11 mouse cellular contexts compared by ENCODE assay signal in the genomic region with DNA sequence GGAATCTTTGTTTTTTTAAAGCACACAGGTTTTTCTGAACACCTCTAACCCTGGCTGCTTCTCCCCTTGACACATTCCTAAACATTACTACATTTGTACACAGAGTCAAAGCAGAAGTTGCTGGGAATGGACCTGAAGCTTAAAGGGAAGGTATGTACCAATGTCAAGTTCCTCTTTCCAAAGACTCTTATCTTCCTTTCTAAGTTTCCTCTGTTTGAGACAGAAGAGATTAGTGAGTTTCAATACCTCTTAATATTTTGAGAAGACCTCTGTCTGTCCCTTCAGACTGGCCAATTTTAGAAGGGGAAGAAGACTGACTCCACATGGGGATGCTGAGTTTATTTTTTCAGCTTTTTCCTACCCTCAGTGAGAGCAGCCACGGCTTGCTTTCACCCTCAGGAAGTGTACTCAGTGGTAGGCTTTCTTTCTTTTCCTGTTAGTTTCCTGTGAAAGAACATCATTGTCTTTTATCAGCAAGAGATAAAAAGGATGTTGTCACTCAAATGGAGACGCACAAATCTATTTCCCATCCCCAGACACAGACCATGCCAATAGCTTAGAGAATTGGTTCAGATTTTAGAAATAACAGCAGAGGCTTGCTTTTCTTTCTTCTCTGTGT. TPM values are rescaled to one million over a fixed set of nuclear protein-coding genes. Genes with fewer than 3 reads are reported as not detected.
A peak's percentile ranks its signal among the peaks of the same experiment; 100 is the strongest.
DNase-seq lines count a peak whose midpoint lies in the region; ATAC-seq lines count a peak whose summit lies in the region.
"Had no signal": no experiment of that assay in that cellular context is flagged by ENCODE, and none has a peak within 500 bp of the region (broad histone marks: within the 10 kb centered on the region; RNA-seq: fewer than 3 reads in every experiment).

No protein-coding gene starts in this region.

- H3K27ac ChIP-seq in kidney, embryonic 16.5 days (ENCODE audit: low read length): 0 out of 2 replicates have a peak overlapping the region, but pooled peaks have one; percentile 31
- H3K27ac ChIP-seq in liver, embryonic 13.5 days: peak overlapping the region; percentile 18; the same call in 1 of the 2 replicates
- no peak overlapping the region for H3K27ac ChIP-seq in midbrain, embryonic 15.5 days

- peaks cover 10% of the 10 kb centered on the region for H3K4me1 ChIP-seq in kidney, embryonic 16.5 days (ENCODE audit: insufficient read depth, low read length)
- peaks cover 14% of the 10 kb centered on the region for H3K4me1 ChIP-seq in liver, embryonic 13.5 days (replicated peaks)
- 0 out of 2 replicates have a peak, but pooled peaks cover 3% of the 10 kb centered on the region for H3K4me1 ChIP-seq in midbrain, embryonic 15.5 days

- no peaks in the 10 kb centered on the region for H3K36me3 ChIP-seq in kidney, embryonic 16.5 days (ENCODE audit: insufficient read depth, low read length)
- H3K36me3 ChIP-seq in liver, embryonic 13.5 days: no peaks in the 10 kb centered on the region
- H3K36me3 ChIP-seq in midbrain, embryonic 15.5 days (replicated peaks): no peaks in the 10 kb centered on the region

- H3K4me2 ChIP-seq in kidney, embryonic 16.5 days (replicated peaks; ENCODE audit: low read depth, low read length): no peak overlapping the region
- no peak overlapping the region for H3K4me2 ChIP-seq in liver, embryonic 13.5 days
- H3K4me2 ChIP-seq in midbrain, embryonic 15.5 days: no peak overlapping the region

- no peak overlapping the region for H3K9ac ChIP-seq in kidney, embryonic 16.5 days (replicated peaks; ENCODE audit: low read length)
- H3K9ac ChIP-seq in liver, embryonic 13.5 days: no peak overlapping the region
- H3K9ac ChIP-seq in midbrain, embryonic 15.5 days: no peak overlapping the region

- H3K4me3 ChIP-seq in kidney, embryonic 16.5 days (ENCODE audit: low read length): no peak overlapping the region
- H3K4me3 ChIP-seq in liver, embryonic 13.5 days (replicated peaks): no peak overlapping the region
- no peak overlapping the region for H3K4me3 ChIP-seq in midbrain, embryonic 15.5 days

- no peak for DNase-seq in kidney, adult 9 months
- DNase-seq in CD4-positive, CD25-positive, alpha-beta regulatory T cell, adult 2 months (ENCODE audit: low read depth, low spot score): peak; percentile 49
- DNase-seq in brain, adult 2 months (ENCODE audit: low read depth, low spot score): peak; percentile 30
- DNase-seq in liver, embryonic 13.5 days: no peak
- DNase-seq: cerebellum, adult 9-11 months; lung, adult 18-20 months had no signal

- H3K9me3 ChIP-seq in kidney, embryonic 16.5 days (ENCODE audit: low read length): 0 out of 2 replicates have a peak, but pooled peaks cover under 1% of the 10 kb centered on the region
- H3K9me3 ChIP-seq in liver, embryonic 13.5 days (replicated peaks): no peaks in the 10 kb centered on the region
- H3K9me3 ChIP-seq in midbrain, embryonic 15.5 days: no peaks in the 10 kb centered on the region

- no peak for ATAC-seq in kidney, embryonic 16.5 days (ENCODE audit: low FRiP score, low TSS enrichment)
- no peak for ATAC-seq in liver, embryonic 13.5 days (ENCODE audit: low read depth)
- ATAC-seq in midbrain, embryonic 15.5 days (replicated peaks): no peak
- no peak for ATAC-seq in erythroblast, adult 5-6 weeks (replicated peaks; ENCODE audit: low FRiP score, poor library complexity, severe bottlenecking)
- ATAC-seq in frontal cortex, adult (ENCODE audit: low TSS enrichment): no peak

- WGBS in kidney, embryonic 16.5 days: 57% methylated on average over 2 of the region's 2 CpGs
- WGBS in liver, embryonic 13.5 days (ENCODE audit: insufficient replicate concordance): 0% methylated on average over 2 of the region's 2 CpGs
- WGBS in midbrain, embryonic 15.5 days: 39% methylated on average over 2 of the region's 2 CpGs

- no peaks in the 10 kb centered on the region for H3K27me3 ChIP-seq in kidney, embryonic 16.5 days (ENCODE audit: insufficient read depth, low read length)
- H3K27me3 ChIP-seq in liver, embryonic 13.5 days: no peaks in the 10 kb centered on the region
- H3K27me3 ChIP-seq in midbrain, embryonic 15.5 days (replicated peaks): no peaks in the 10 kb centered on the region

RNA-seq across cellular contexts. Expression of gene Numb, which starts 7.6 kb away (rescaled TPM):
- 44.3 and 51.6 TPM in 2 replicates for polyA plus RNA-seq in kidney, embryonic 16.5 days (2015; fragmentation: Nextera tagmentation; extraction: Ambion mirVana)
- polyA plus RNA-seq in liver, embryonic 13.5 days (2015; fragmentation: Nextera tagmentation; extraction: Ambion mirVana): 11.8 and 16.3 TPM in 2 replicates
- polyA plus RNA-seq in midbrain, embryonic 15.5 days (2015; fragmentation: Nextera tagmentation; extraction: Ambion mirVana): 16.0 and 17.5 TPM in 2 replicates
- 3.8 and 10.9 TPM in 2 replicates for total RNA-seq in erythroblast, adult 5-6 weeks (2015; ENCODE audit: low replicate concordance)
- 8.5 and 13.6 TPM in 2 replicates for total RNA-seq in erythroblast, adult 5-6 weeks (2017; ENCODE audit: low replicate concordance)

RNA-seq across cellular contexts. Expression of gene Riox1, which starts 21.1 kb away (rescaled TPM):
- polyA plus RNA-seq in kidney, embryonic 16.5 days (2015; fragmentation: Nextera tagmentation; extraction: Ambion mirVana): 11.2 and 11.5 TPM in 2 replicates
- 9.3 and 9.8 TPM in 2 replicates for polyA plus RNA-seq in liver, embryonic 13.5 days (2015; fragmentation: Nextera tagmentation; extraction: Ambion mirVana)
- polyA plus RNA-seq in midbrain, embryonic 15.5 days (2015; fragmentation: Nextera tagmentation; extraction: Ambion mirVana): 10.6 and 12.7 TPM in 2 replicates
- 5.4 and 6.3 TPM in 2 replicates for total RNA-seq in erythroblast, adult 5-6 weeks (2015; ENCODE audit: low replicate concordance)
- total RNA-seq in erythroblast, adult 5-6 weeks (2017; ENCODE audit: low replicate concordance): 3.3 and 3.9 TPM in 2 replicates

RNA-seq across cellular contexts. Expression of gene Heatr4, which starts 55.4 kb away (rescaled TPM):
- polyA plus RNA-seq in kidney, embryonic 16.5 days (2015; fragmentation: Nextera tagmentation; extraction: Ambion mirVana): not detected in 2 replicates
- not detected in 2 replicates for polyA plus RNA-seq in liver, embryonic 13.5 days (2015; fragmentation: Nextera tagmentation; extraction: Ambion mirVana)
- 0.09 TPM in 1 of 2 replicates, not detected in the other for polyA plus RNA-seq in midbrain, embryonic 15.5 days (2015; fragmentation: Nextera tagmentation; extraction: Ambion mirVana)
- not detected in 2 replicates for total RNA-seq in erythroblast, adult 5-6 weeks (2015; ENCODE audit: low replicate concordance)
- not detected in 2 replicates for total RNA-seq in erythroblast, adult 5-6 weeks (2017; ENCODE audit: low replicate concordance)
- polyA plus RNA-seq: midbrain, postnatal 0 days had no signal

RNA-seq across cellular contexts. Expression of gene Acot2, which starts 58.4 kb away (rescaled TPM):
- polyA plus RNA-seq in kidney, embryonic 16.5 days (2015; fragmentation: Nextera tagmentation; extraction: Ambion mirVana): 40.9 and 45.5 TPM in 2 replicates
- 14.7 and 16.1 TPM in 2 replicates for polyA plus RNA-seq in liver, embryonic 13.5 days (2015; fragmentation: Nextera tagmentation; extraction: Ambion mirVana)
- 11.8 and 13.4 TPM in 2 replicates for polyA plus RNA-seq in midbrain, embryonic 15.5 days (2015; fragmentation: Nextera tagmentation; extraction: Ambion mirVana)
- total RNA-seq in erythroblast, adult 5-6 weeks (2015; ENCODE audit: low replicate concordance): 2.3 and 4.4 TPM in 2 replicates
- 1.5 and 3.5 TPM in 2 replicates for total RNA-seq in erythroblast, adult 5-6 weeks (2017; ENCODE audit: low replicate concordance)

Comparison
In these comparisons a context has a peak if more than half of its experiments do, and no peak if none do; other contexts are left out.
1. DNase-seq: peak in CD4-positive, CD25-positive, alpha-beta regulatory T cell, adult 2 months (single experiment) and brain, adult 2 months (single experiment); none in kidney, adult 9 months (single experiment) and liver, embryonic 13.5 days (single experiment).